Mouse (Mus musculus): ENCODE measurements at regions not wholly inside any gene's neighbourhood (a gene's known extent, or its start where the extent isn't known, plus 50 kb on each side); places are given as distances from the start of the nearest gene placed in this dataset.

DNA sequence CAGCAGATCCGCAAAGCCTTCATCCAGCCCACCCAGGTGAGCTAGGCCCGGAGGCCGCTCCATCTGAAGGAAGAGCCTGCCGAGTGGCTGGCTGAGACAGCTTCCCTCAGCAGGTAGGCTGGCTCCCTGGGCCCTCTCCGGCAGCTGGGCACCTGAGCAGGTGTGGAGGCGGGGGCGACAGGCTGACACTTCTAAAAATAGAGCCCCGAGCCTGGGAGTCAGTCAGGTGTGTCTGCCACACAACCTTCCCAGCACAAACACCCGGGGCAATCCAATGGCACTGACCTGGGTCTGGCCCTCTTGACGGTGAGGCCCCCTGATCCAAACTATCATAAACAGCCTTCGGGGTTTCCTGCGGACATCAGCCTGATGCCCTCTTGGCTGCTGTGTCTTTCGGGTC is 58.5 kb downstream of the Zfp36l2 start:
- DNase-seq (ENCODE audit: low read depth), result no peak

DNA sequence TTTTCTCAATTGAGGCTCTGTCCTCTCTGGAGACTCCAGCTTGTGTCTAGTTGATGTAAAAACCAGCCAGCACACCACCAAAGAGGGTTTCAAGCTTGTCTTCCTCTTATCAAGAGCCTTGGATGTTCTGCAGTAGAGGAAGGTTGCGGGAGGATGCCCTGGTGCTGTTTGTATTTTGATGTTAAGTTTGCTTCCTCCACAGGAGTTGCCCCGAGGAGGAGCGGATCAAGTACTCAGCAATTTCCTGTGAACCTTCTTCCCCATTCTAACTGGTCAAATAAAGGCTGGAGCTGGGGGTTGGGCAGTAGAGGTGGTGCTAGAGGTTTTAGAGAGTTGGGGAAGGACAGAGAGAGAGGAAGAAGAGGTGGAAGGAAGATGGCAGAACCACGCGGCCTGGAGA is 59.5 kb downstream of the Zfp36l2 start:
- peak; percentile 38 for DNase-seq (ENCODE audit: low read depth)

DNA sequence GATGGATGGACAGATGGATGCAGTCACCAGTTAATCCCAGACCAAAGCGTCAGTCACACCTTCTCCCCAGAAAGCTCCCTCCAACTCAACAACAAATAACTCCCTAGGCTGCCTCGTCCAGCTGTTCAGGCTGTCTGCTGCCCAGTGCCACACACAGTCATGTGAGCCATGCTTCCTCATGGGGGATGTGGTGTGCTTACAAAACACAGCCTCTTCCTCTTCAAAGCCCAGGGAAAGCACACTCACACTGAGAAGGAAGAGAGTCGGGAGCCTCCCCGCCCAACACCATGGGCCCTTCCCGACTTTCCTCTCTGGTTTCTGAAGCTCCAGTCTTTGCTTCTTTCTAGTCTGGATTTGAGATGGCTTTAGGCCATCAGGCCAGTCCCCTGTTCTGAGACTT is 61.6 kb downstream of the Zfp36l2 start:
- DNase-seq (ENCODE audit: low read depth), result peak; percentile 29

DNA sequence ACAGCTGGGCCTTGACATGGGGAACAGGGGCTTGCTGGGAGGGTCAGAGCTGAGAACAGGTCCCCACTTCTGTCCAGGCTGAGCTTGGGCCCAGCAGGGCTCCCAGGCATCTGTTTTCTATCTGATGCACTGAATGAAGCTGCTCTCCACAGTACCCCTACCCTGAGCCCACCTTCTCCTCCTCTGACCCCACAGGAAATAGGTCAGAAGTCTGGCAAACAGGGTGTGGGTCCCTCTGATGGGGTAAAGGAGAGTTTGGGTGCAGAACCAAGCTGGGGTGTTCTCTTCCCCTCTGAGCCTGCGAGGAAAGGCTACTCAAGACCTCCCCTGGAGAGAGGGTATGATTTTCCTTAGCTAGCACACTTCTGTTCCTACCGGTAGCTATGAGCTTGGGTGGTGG is 64.6 kb downstream of the Zfp36l2 start:
- DNase-seq (ENCODE audit: low read depth), result peak; percentile 11

DNA sequence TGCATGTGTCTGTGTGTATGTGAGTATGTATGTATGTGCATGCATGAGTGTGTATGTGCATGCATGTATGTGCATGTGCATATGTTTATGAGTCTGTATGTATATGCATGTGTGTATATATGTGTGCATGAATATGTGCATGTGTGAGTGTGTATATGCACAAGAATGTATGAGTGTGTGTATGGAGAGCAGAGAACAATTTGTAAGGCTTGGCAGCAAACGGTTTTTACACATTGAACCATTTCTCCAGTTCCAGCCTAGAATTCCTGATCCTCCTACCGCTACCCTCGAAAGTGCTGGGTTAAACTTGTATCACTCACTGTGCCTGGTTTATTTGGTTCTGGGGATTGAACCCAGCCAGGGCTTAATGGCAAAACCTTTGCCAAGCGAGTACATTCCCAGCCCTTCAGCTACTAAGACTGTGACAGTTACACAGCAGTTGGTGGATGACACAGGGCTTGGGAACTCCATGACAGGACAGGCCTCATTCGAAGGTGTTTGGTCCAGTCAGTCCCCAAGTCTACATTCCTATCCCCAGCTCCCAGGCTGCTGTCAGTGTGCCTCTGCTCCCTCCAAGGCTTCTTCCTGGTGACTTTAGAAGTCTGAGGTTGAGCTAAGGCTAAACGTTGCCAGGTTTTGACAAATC is 65.1 kb downstream of the Zfp36l2 start:
- no peak for DNase-seq (ENCODE audit: low read depth)

DNA sequence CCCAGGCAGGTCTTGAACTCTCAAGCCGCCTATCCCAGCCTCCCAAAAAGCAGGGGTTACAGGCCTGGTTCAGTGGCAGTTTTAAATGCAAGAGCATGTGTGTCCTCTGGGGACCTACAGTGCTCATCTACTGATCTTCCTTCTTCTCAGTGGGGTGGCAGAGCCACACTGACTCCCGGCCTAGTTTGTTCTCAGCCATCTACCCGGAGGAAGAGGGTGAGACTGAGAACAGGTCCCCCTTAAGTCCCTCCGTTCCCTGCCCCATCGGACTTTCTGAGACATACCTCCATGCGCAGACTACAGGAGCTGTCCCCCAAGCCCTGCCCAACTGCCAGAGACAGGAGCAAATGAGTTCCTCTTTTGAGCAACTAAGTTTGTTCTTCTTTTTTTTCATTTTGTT is 66.5 kb downstream of the Zfp36l2 start:
- DNase-seq (ENCODE audit: low read depth), result peak; percentile 35

DNA sequence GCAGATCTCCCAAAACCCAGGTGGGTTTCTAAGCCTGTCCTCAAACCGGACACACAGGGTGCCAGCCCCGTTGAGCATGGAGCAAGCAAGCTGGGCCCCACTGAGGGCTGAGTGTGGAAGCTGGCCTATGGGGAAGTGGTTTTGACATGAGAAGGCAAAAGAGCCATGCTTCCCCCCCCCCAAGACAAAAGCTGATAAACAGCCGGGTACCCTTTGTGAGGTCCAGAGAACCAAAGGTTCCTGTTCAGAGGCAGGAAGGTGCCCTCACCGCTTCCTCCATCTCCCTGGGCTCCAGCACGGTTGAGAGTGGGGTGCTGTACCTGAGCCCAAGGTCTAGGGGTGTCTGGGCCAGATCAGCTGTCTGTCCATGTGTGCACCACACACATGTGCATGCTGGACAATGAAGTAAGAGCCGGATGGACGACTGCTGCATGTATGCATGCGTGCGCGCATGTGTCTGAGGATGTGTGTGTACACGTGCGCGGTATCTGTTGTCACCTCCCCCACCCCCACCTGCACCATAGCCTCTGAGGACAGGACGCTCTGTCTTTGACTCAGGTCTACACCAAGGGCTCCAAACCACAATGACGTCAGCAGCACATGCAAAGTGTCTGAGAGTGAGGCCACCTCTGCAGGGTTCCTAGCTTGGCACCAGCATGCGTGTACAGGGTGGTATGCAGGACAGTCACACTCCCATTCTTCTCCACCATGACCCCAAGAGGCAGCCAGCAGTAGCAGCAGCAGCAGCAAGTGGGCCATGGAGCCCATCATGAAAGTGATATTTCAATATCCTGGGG is 68.3 kb downstream of the Zfp36l2 start:
- peak; percentile 99 for DNase-seq (ENCODE audit: low read depth)

DNA sequence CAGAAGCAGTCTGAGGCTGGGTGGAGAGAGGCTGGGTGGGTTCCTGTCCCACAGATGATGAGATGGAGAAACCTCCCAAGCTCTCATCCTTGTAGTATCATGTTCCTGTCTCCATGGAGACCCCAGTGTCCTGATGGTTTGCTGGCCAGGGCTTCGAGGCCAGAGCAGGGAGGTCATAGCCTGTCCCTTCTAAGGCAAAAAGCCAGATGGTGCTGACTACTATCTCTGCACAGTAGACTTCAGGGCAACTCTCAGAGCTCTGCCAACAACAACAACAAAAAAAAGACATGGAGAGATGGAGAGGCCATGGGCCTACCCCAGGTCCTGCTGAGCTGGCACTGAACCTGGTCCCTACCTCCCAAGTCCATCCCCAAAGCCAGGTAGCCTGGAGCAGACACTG is 69.0 kb downstream of the Zfp36l2 start:
- no peak for DNase-seq (ENCODE audit: low read depth)

DNA sequence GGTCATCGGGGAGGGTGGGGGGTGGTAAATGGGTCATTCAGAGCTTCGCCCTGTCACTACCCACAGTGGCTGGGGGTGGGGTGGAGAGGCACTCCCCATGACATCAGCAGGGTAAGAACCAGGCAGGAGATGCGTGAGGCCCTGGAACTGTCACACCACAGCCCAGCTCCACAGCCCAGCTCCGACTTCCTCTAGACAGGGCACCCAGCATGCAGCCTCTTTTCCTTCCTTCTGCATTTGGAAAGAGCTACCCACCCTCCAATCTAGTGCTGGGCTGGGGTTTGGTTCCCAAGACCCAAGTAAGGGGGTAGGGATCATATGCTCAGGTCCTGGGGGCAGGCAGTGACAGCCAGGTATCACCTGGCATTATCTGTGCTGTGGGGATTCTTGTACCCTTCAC is 69.5 kb downstream of the Zfp36l2 start:
- DNase-seq (ENCODE audit: low read depth), result peak; percentile 79

DNA sequence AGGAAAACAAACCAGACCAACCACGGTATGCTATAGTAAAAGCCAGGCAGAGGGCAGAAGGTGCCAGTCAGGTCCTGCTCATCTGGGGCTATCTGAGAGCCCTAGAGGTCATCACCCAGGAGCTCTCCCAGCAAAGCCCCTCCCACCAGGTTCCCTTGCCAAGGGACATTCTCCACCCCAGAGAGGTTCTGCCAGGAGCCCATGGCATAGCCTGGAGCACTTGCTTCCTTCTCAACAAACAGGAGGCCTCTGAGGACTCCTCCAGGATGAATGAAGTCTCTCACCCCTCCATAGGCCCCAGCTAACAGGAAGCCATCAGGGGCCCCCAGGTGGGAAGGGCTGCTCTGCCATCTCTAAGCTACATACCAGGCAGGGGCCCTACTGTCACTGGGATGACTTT is 70.0 kb downstream of the Zfp36l2 start:
- peak; percentile 71 for DNase-seq (ENCODE audit: low read depth)

DNA sequence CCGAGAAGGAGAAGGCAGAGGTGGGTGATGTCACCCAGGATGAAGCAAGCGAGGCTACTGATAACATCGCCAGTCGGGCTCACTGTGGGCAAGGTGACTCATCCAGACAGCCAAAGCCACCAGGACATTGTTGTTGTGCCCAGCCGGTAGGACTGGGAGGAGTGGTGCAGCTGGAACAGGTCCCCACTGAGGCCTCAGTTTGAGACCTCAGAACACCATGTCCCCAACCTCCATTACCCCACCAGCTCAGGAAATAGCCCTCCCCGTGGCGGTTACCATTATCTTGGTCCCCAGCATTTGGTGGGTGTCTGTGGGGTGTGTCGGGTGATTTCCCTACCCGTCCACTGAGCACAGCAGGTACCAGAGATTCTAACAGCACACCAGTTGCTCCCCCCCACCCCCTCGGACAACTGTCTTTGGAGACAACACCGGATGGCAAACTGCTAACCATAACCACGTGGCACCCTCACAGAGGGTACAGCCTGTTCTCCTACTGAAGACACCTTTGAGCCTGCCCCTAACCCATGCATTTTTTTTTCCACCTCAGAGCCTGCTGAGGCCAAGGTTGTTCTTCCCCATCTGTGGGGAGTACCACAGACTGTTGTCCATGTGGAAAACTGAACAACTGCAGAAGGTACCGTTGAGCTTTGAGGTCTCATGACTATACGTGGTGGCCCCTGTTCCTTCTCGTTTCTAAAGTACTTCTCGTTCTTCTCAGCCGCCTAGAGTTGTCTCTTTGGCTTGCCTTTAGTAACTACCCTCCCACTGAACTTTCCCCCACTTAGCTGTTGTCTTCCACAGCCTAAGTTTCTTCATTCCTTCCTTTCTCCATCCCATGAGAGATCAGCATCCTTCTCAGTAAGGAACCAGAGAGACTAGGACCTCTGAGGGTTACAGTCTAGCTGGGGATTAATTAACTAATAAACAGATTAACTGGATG is 71.1 kb downstream of the Zfp36l2 start:
- DNase-seq (ENCODE audit: low read depth), result peak; percentile 92

DNA sequence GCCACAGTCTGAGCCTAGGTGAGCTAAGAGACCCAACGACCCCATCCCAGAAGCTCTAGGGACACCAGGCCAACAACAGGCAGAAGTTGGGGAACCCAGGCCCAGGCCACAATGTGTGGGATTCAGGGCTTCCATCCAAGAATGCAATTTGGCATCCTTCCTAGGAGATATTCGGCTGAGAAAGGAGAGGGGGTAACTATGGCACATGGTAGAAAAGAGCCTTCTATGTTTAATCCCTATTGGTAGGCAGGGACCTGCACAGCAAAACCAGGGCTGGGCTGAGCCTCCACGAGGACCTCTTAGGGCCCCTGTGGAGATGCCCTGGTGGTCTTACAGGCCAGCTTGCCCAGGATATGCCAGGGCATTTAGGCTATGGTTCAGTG is 71.8 kb downstream of the Zfp36l2 start:
- no peak for DNase-seq (ENCODE audit: low read depth)

DNA sequence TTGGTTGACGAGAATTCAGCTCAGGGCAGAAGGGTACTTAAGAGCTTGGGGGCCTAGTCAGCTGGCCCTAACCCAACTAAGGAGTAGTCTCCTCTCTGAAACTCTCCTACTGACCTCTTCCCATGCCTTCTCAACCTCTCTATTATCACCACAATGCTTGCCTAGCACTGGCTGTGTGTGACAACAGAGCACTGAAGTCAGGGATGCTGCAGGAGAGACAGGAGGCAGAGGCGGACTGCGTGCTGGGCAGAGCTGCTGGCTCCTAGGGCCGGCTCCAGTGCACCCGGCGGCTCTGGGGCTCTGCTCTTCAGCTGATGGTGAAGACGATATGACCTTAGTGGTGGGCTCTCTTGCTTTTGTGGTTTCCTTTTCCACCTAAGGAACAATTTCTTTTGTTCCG is 72.6 kb downstream of the Zfp36l2 start:
- DNase-seq (ENCODE audit: low read depth), result no peak

DNA sequence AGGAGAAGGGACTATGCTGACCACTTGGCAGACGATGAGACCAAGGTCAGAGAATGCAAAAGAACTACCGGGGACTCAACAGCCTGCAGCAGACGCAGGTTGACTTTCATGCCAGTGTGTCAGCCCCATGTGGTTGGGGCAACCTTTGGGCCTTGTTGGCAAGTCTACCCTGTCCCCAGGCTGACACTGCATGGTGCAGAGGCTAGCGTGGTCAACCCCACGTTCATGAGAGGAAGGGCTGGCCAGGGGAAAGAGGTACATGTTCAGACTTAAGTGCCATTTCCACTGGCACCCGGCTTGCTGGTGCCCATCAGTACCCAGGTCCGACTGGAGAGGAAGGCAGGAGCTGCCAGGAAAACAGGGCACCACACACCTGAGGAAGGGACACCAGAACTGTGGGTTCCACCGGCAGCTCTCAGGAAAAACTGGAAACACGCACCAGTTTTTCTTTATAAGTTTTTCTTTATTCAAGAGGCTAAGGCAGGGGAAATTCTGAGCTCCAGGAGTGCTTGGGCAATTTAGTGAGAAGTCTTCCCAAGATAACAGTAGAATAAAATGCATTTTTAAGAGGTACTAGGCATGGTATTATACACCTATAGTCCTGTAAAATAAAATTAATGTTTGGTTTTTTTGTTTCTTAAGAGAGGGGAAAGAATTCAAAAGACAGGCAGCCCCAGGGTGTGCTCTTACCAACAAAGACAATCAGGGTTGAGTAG is 73.3 kb downstream of the Zfp36l2 start:
- DNase-seq (ENCODE audit: low read depth), result peak; percentile 57

DNA sequence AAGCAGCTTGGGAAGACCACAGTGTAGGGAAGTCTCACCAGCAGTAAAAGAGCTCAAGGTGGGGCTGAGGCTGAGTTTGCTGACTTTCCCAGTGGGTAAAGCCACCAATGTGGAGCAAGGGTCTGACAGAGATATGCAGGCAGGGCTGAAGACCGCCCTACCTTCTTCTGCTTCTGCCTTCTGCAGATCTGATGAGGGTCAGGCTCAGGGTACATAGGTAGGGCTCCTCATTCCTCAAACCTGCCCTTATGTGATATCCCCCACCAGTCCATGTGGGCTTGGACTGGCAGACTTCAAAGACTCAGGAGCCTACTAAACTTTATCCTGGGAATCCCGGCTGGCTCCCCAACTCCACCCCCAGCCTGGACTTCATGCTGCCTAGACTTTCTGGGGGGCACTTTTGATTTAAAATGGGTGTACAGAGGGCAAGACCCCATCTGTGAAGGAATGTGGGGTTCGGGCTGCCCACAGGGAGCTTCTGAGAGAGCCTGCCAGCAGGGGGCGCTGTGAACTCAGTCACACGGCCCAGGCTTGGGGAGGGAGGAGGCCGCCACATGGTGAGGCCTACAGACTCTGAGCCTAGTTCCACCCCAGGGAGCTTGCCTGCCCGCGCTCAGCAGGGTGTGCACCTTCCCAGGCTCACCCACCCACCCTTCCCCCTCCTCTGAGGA is 74.0 kb downstream of the Zfp36l2 start:
- peak; percentile 95 for DNase-seq (ENCODE audit: low read depth)

DNA sequence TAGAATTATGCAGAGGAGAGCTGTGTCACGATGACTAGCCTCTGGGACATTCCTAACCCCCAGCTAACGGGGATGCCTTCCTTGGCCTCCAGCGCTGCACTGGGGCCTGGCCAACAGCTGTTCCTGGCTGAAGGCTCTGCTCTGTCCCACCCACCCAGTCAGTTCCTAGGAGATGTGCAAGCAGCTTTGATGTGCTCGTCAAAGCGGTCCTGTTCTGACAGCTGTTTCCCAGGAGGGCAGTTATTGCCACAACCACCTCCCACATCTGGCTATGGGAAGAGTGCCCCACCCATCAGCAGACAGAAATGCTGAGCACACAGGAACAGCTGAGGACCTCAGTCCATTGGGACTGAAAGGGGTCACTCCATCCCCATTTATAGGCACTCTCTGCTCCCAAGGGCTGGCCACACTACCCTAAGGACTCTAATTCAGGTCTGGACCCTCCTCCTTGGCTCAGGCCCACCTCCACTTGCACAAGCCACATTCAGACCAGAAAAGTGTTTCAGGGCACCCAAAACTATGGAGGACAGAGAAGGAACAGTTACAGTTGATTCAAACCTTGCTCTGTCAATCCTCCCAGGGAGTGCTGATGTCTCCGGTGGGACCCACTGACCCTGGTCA is 75.2 kb downstream of the Zfp36l2 start:
- DNase-seq (ENCODE audit: low read depth), result no peak

DNA sequence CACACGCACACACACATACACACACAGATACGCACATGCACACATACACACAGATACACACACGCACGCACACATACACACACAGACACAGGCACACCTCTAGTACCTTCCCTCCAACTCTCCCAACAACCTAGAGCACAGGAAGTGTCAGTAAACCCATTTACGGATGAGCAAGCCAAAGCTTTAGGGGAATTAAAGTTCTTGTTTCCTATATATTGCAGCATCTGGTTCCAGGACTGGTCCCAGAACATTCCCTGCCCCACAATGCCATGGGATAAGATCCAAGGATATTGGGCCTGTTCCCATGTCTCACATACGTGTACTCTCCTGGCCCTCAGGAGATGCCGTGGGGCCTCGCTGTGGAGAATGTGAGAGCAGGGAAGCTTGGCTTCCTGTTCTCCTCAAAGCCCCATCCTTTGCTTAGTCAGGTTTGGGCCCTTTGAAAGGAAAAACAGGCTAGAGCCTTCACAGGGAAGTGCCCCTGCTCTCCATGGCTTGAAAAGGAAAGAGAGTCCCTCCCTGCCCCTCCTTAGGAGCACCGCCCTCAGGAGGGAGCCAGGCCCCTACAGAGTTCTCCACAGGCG is 75.9 kb downstream of the Zfp36l2 start:
- no peak for DNase-seq (ENCODE audit: low read depth)

DNA sequence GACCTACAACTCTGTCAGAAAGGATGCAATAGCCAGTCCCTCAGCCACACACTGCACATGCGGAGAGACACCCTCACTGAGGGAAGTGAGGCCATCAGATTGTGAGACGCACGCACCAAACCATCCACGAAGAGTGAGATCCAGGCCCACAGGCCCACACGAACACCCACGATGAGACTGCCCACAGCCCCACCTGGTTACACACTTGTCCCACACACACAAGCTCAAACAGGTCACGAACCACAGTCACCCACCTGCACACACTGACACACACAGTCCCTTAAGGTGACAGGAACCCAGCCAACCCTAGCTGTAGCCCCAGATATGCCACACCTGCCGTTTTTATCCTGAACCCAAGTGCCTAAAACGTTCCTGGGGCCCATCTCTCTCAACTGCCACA is 76.8 kb downstream of the Zfp36l2 start:
- no peak for DNase-seq (ENCODE audit: low read depth)

DNA sequence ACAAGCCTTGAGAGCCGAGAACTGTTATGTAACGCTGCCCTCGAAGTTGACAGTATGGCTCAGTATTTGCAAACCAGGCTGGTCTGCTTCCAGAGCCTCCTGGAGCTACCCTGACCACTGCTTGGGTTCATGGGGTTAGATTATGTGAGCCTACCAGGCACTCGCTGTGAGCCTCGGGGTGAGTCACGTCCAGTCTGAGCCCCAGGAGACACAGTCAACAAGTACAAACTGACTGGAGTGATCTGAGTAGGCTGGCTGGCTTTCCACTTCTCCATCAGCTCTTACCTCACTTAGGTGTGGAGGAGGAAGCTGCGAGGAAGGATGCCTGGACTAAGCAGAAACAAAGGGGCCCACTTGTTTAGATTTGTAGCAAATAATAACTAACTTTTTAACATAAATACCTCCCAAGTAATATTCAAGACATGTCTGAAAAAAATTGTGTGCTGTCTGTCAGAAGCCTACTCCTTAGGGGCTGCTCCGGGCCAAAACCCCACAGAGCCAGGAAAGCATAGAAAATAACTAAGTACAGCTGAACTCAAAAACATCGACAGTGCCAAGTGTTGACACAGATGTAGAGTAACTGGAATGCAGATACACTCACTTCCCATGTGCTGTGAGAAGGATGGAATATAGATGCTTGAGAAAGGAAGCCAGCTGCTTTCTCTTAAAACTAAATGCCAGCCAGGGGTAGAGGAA is 77.6 kb downstream of the Zfp36l2 start:
- DNase-seq (ENCODE audit: low read depth), result no peak

Data from induced T-regulatory cell, adult 2 months (primary cell).